Comparison of ENCODE assay signal across 12 mouse cellular contexts in genomic region chr8:85500460-85500859, GRCm38 (mm10). TPM values are rescaled to one million over a fixed set of nuclear protein-coding genes. Genes with fewer than 3 reads are reported as not detected.
DNase-seq lines count a peak whose midpoint lies in the region; ATAC-seq and TF ChIP-seq lines count a peak whose summit lies in the region.
"Had no signal": no experiment of that assay in that cellular context is flagged by ENCODE, and none has a peak within 500 bp of the region (broad histone marks: within the 10 kb centered on the region; RNA-seq: fewer than 3 reads in every experiment).

No protein-coding gene starts in this region.

- peak; percentile 27; the same call in 1 of the 2 replicates for ATAC-seq in forebrain, embryonic 13.5 days
- ATAC-seq in hindbrain, embryonic 16.5 days = no peak
- 0 out of 2 replicates have a peak, but pooled peaks have one; percentile 5 for ATAC-seq in neural tube, embryonic 12.5 days (ENCODE audit: low FRiP score, low read depth)
- no peak for ATAC-seq in megakaryocyte-erythroid progenitor cell, adult 5-6 weeks (replicated peaks; ENCODE audit: low FRiP score, low TSS enrichment, poor library complexity, severe bottlenecking)
- ATAC-seq: Patski had no signal

- 93% methylated on average over 10 of the region's 10 CpGs for WGBS in forebrain, embryonic 13.5 days
- WGBS in forebrain, embryonic 10.5 days = 96% methylated on average over 10 of the region's 10 CpGs
- WGBS in hindbrain, embryonic 16.5 days = 82% methylated on average over 10 of the region's 10 CpGs
- WGBS in neural tube, embryonic 12.5 days = 76% methylated on average over 10 of the region's 10 CpGs

- peaks cover 25% of the 10 kb centered on the region for H3K4me1 ChIP-seq in forebrain, embryonic 13.5 days
- H3K4me1 ChIP-seq in forebrain, embryonic 10.5 days = peaks cover 22% of the 10 kb centered on the region
- peaks cover 3% of the 10 kb centered on the region; the same call in 1 of the 2 replicates for H3K4me1 ChIP-seq in hindbrain, embryonic 16.5 days (ENCODE audit: control insufficient read depth, insufficient read depth, low read depth, low read length)
- H3K4me1 ChIP-seq in neural tube, embryonic 12.5 days = peaks cover 17% of the 10 kb centered on the region

- no peak overlapping the region for H3K4me3 ChIP-seq in forebrain, embryonic 13.5 days
- H3K4me3 ChIP-seq in forebrain, embryonic 10.5 days = no peak overlapping the region
- H3K4me3 ChIP-seq in layer of hippocampus, adult 2 months = no peak overlapping the region
- no peak overlapping the region for H3K4me3 ChIP-seq in hindbrain, embryonic 16.5 days (ENCODE audit: low read length)
- H3K4me3 ChIP-seq in neural tube, embryonic 12.5 days = no peak overlapping the region
- H3K4me3 ChIP-seq in left cerebral cortex, adult 2 months = no peak overlapping the region
- H3K4me3 ChIP-seq: liver, embryonic 15.5 days had no signal

- no peaks in the 10 kb centered on the region for H3K27me3 ChIP-seq in forebrain, embryonic 13.5 days
- no peaks in the 10 kb centered on the region for H3K27me3 ChIP-seq in forebrain, embryonic 10.5 days (ENCODE audit: poor library complexity, severe bottlenecking)
- H3K27me3 ChIP-seq in hindbrain, embryonic 16.5 days (replicated peaks; ENCODE audit: control insufficient read depth, insufficient read depth, low read length) = no peaks in the 10 kb centered on the region
- no peaks in the 10 kb centered on the region for H3K27me3 ChIP-seq in neural tube, embryonic 12.5 days (replicated peaks)
- H3K27me3 ChIP-seq: liver, embryonic 15.5 days; Patski had no signal

- H3K9ac ChIP-seq in forebrain, embryonic 13.5 days = no peak overlapping the region
- H3K9ac ChIP-seq in hindbrain, embryonic 16.5 days (ENCODE audit: low read depth, low read length) = no peak overlapping the region
- no peak overlapping the region for H3K9ac ChIP-seq in neural tube, embryonic 12.5 days
- H3K9ac ChIP-seq: liver, embryonic 15.5 days had no signal

- no peaks in the 10 kb centered on the region for H3K9me3 ChIP-seq in forebrain, embryonic 13.5 days (replicated peaks)
- no peaks in the 10 kb centered on the region for H3K9me3 ChIP-seq in forebrain, embryonic 10.5 days
- no peaks in the 10 kb centered on the region for H3K9me3 ChIP-seq in hindbrain, embryonic 16.5 days (ENCODE audit: control insufficient read depth, low read length)
- no peaks in the 10 kb centered on the region for H3K9me3 ChIP-seq in neural tube, embryonic 12.5 days
- H3K9me3 ChIP-seq: liver, embryonic 15.5 days had no signal

- H3K36me3 ChIP-seq in forebrain, embryonic 13.5 days (ENCODE audit: poor library complexity, severe bottlenecking) = peaks cover 30% of the 10 kb centered on the region
- peaks cover 34% of the 10 kb centered on the region for H3K36me3 ChIP-seq in forebrain, embryonic 10.5 days (replicated peaks)
- H3K36me3 ChIP-seq in hindbrain, embryonic 16.5 days (ENCODE audit: control insufficient read depth, insufficient read depth, low read length) = peaks cover 13% of the 10 kb centered on the region
- peaks cover 7% of the 10 kb centered on the region; the same call in 1 of the 2 replicates for H3K36me3 ChIP-seq in neural tube, embryonic 12.5 days

- H3K27ac ChIP-seq in forebrain, embryonic 13.5 days = peak overlapping the region; percentile 70
- H3K27ac ChIP-seq in forebrain, embryonic 10.5 days = no peak overlapping the region
- peak overlapping the region; percentile 57; the same call in 1 of the 2 replicates for H3K27ac ChIP-seq in layer of hippocampus, adult 2 months
- peak overlapping the region; percentile 57 for H3K27ac ChIP-seq in hindbrain, embryonic 16.5 days (ENCODE audit: low read depth, low read length)
- no peak overlapping the region for H3K27ac ChIP-seq in neural tube, embryonic 12.5 days
- H3K27ac ChIP-seq in left cerebral cortex, adult 2 months = no peak overlapping the region
- H3K27ac ChIP-seq: liver, embryonic 15.5 days; macrophage had no signal

- H3K4me2 ChIP-seq in forebrain, embryonic 13.5 days = no peak overlapping the region
- H3K4me2 ChIP-seq in hindbrain, embryonic 16.5 days (ENCODE audit: low read length) = no peak overlapping the region
- H3K4me2 ChIP-seq in neural tube, embryonic 12.5 days (replicated peaks) = no peak overlapping the region
- H3K4me2 ChIP-seq: liver, embryonic 15.5 days had no signal

- intact Hi-C loops in left cerebral cortex, adult 2 months (cut with DNase I) = no loop called here

- no peak for TF ChIP-seq CTCF in layer of hippocampus, adult 2 months (conservative IDR thresholded peaks at IDR 0.05)
- TF ChIP-seq CTCF in left cerebral cortex, adult 2 months (IDR thresholded peaks at IDR 0.05) = no peak

- DNase-seq in forebrain, embryonic 10.5 days (ENCODE audit: extremely low spot score, low spot score) = no peak
- DNase-seq in layer of hippocampus, adult 2 months (ENCODE audit: low spot score in 2 of 2) = no peak
- DNase-seq in layer of hippocampus, adult 11-12 months (ENCODE audit: low spot score) = no peak
- no peak for DNase-seq in left cerebral cortex, adult 2 months (ENCODE audit: extremely low spot score in 1 of 2, low spot score in 2 of 2)
- DNase-seq: embryo, embryonic 11 days had no signal

RNA-seq across cellular contexts. Expression of gene Gpt2, which starts 8.1 kb away (rescaled TPM):
- 30.2 and 32.9 TPM in 2 replicates for polyA plus RNA-seq in forebrain, embryonic 13.5 days (2015; fragmentation: Nextera tagmentation; extraction: Ambion mirVana)
- 32.2 and 33.3 TPM in 2 replicates for polyA plus RNA-seq in forebrain, embryonic 10.5 days (2016; fragmentation: Nextera tagmentation; extraction: Ambion mirVana)
- total RNA-seq in layer of hippocampus, adult 2 months (2021) = 10 to 100 TPM; 70.9 to 88.3 TPM
- polyA plus RNA-seq in hindbrain, embryonic 16.5 days (2015; fragmentation: Nextera tagmentation; extraction: Ambion mirVana) = 58.1 and 62.2 TPM in 2 replicates
- polyA plus RNA-seq in neural tube, embryonic 12.5 days (2016; fragmentation: Nextera tagmentation; extraction: Ambion mirVana) = 46.2 and 46.9 TPM in 2 replicates
- 0.17 and 1.1 TPM in 2 replicates for total RNA-seq in megakaryocyte-erythroid progenitor cell, adult 5-6 weeks (2014; fragmentation: Nextera tagmentation)
- total RNA-seq in megakaryocyte-erythroid progenitor cell, adult 5-6 weeks (2017) = 1.1 and 2.0 TPM in 2 replicates
- total RNA-seq in left cerebral cortex, adult 2 months (2021) = 10 to 100 TPM; 62.7 to 70.0 TPM

RNA-seq across cellular contexts. Expression of gene Dnaja2, which starts 54.7 kb away (rescaled TPM):
- polyA plus RNA-seq in forebrain, embryonic 13.5 days (2015; fragmentation: Nextera tagmentation; extraction: Ambion mirVana) = 167 and 177 TPM in 2 replicates
- 206 and 218 TPM in 2 replicates for polyA plus RNA-seq in forebrain, embryonic 10.5 days (2016; fragmentation: Nextera tagmentation; extraction: Ambion mirVana)
- 100 to 1,000 TPM; 193 to 201 TPM for total RNA-seq in layer of hippocampus, adult 2 months (2021)
- 170 and 171 TPM in 2 replicates for polyA plus RNA-seq in hindbrain, embryonic 16.5 days (2015; fragmentation: Nextera tagmentation; extraction: Ambion mirVana)
- polyA plus RNA-seq in neural tube, embryonic 12.5 days (2016; fragmentation: Nextera tagmentation; extraction: Ambion mirVana) = 173 and 180 TPM in 2 replicates
- 100 and 115 TPM in 2 replicates for total RNA-seq in megakaryocyte-erythroid progenitor cell, adult 5-6 weeks (2014; fragmentation: Nextera tagmentation)
- 139 and 165 TPM in 2 replicates for total RNA-seq in megakaryocyte-erythroid progenitor cell, adult 5-6 weeks (2017)
- total RNA-seq in left cerebral cortex, adult 2 months (2021) = 100 to 1,000 TPM; 175 to 199 TPM

Comparison
In these comparisons a context has a peak if more than half of its experiments do, and no peak if none do; other contexts are left out.
1. H3K27ac ChIP-seq: peak in forebrain, embryonic 13.5 days (single experiment), layer of hippocampus, adult 2 months (single experiment) and hindbrain, embryonic 16.5 days (single experiment); none in forebrain, embryonic 10.5 days (single experiment), neural tube, embryonic 12.5 days (single experiment) and left cerebral cortex, adult 2 months (single experiment).
2. ATAC-seq: peak in forebrain, embryonic 13.5 days (single experiment) and neural tube, embryonic 12.5 days (single experiment); none in hindbrain, embryonic 16.5 days (single experiment) and megakaryocyte-erythroid progenitor cell, adult 5-6 weeks (single experiment).